Mouse (Mus musculus) myocyte (in vitro differentiated cells): Measurements from ENCODE around the gene Mtch2. TPM values are rescaled to one million over a fixed set of nuclear protein-coding genes. Genes with fewer than 3 reads are reported as not detected.

Experiments used
- H3K27me3 ChIP-seq: one replicate; pipeline ENCODE4 v1.6.1; 2011; ENCODE audit not compliant: control insufficient read depth, insufficient read depth, insufficient read length
- H3K36me3 ChIP-seq: one replicate; pipeline ENCODE4 v1.6.1; 2011; ENCODE audit not compliant: control insufficient read depth, insufficient read depth
- H3K4me2 ChIP-seq: one replicate; pipeline ENCODE4 v1.6.1; 2011; ENCODE audit warnings: low read depth, control low read depth
- H3K4me3 ChIP-seq: one replicate; pipeline ENCODE4 v1.5.1; 2011; ENCODE audit warnings: mild to moderate bottlenecking, control low read depth, moderate library complexity
- H3K79me2 ChIP-seq: one replicate; pipeline ENCODE4 v1.6.1; 2011; ENCODE audit not compliant: control insufficient read depth, insufficient read depth
- H3ac ChIP-seq: one replicate; pipeline ENCODE4 v1.6.1; 2011; ENCODE audit not compliant: control insufficient read depth, insufficient read length
- CEBPB ChIP-seq: IDR thresholded peaks from 2 replicates; pipeline ENCODE4 v1.6.1; 2011; ENCODE audit warnings: mild to moderate bottlenecking, moderate library complexity; ENCODE audit not compliant: poor library complexity, insufficient read depth, severe bottlenecking
- E2F4 ChIP-seq: IDR thresholded peaks from one replicate; pipeline ENCODE4 v1.6.1; 2011; ENCODE audit warnings: mild to moderate bottlenecking, control low read depth, moderate library complexity; ENCODE audit not compliant: insufficient read depth
- MAX ChIP-seq: IDR thresholded peaks from one replicate; pipeline ENCODE4 v1.6.1; 2011; ENCODE audit warnings: low read depth, mild to moderate bottlenecking, control low read depth
- MYOD1 ChIP-seq, 3 experiments: IDR thresholded peaks; one replicate each; pipeline ENCODE4 v1.6.1; 2011; ENCODE audit warnings: control low read depth in 2 of 3, low read depth in 2 of 3, mild to moderate bottlenecking in 2 of 3, moderate library complexity in 1 of 3; ENCODE audit not compliant: insufficient read length in 2 of 3, control insufficient read depth in 1 of 3
- MYOG ChIP-seq, 3 experiments: IDR thresholded peaks; one replicate each; pipeline ENCODE4 v1.6.1; 2011; ENCODE audit warnings: control low read depth in 2 of 3, low read depth in 2 of 3, mild to moderate bottlenecking in 2 of 3; ENCODE audit not compliant: insufficient read length in 2 of 3, control insufficient read depth in 1 of 3, insufficient read depth in 1 of 3
- POLR2A ChIP-seq: IDR thresholded peaks from one replicate; pipeline ENCODE4 v1.6.1; 2011; ENCODE audit warnings: low read depth, mild to moderate bottlenecking, control low read depth, moderate library complexity; ENCODE audit not compliant: insufficient read length
- POLR2AphosphoS2 ChIP-seq: IDR thresholded peaks from one replicate; pipeline ENCODE4 v1.6.1; 2011; ENCODE audit warnings: low read depth, control low read depth; ENCODE audit not compliant: insufficient read length
- REST ChIP-seq: IDR thresholded peaks from one replicate; pipeline ENCODE4 v1.6.1; 2011; ENCODE audit warnings: mild to moderate bottlenecking, control low read depth, moderate library complexity; ENCODE audit not compliant: insufficient read depth, insufficient read length
- SRF ChIP-seq: IDR thresholded peaks from one replicate; pipeline ENCODE4 v1.6.1; 2011; ENCODE audit warnings: low read depth; ENCODE audit not compliant: control insufficient read depth, insufficient read length
- TCF12 ChIP-seq: IDR thresholded peaks from one replicate; pipeline ENCODE4 v1.6.1; 2011; ENCODE audit warnings: mild to moderate bottlenecking, control low read depth; ENCODE audit not compliant: poor library complexity, insufficient read depth, severe bottlenecking
- TCF3 ChIP-seq: IDR thresholded peaks from one replicate; pipeline ENCODE4 v1.6.1; 2011; ENCODE audit warnings: low read depth, control low read depth; ENCODE audit not compliant: insufficient read length
- USF1 ChIP-seq: IDR thresholded peaks from one replicate; pipeline ENCODE4 v1.6.1; 2011; ENCODE audit warnings: low read depth, mild to moderate bottlenecking, control low read depth, moderate library complexity
- polyA plus RNA-seq: library from polyadenylated mRNA; unstranded; fragments of >200 nt; fragmentation: generic; extraction: Trizol; gene quantifications from one replicate; pipeline ENCODE4 v1.2.1, GENCODE M21; 2012; ENCODE audit warnings: missing spikeins

The Mtch2 gene
- polyA plus RNA-seq, 1 experiment: 170 TPM

DNA sequence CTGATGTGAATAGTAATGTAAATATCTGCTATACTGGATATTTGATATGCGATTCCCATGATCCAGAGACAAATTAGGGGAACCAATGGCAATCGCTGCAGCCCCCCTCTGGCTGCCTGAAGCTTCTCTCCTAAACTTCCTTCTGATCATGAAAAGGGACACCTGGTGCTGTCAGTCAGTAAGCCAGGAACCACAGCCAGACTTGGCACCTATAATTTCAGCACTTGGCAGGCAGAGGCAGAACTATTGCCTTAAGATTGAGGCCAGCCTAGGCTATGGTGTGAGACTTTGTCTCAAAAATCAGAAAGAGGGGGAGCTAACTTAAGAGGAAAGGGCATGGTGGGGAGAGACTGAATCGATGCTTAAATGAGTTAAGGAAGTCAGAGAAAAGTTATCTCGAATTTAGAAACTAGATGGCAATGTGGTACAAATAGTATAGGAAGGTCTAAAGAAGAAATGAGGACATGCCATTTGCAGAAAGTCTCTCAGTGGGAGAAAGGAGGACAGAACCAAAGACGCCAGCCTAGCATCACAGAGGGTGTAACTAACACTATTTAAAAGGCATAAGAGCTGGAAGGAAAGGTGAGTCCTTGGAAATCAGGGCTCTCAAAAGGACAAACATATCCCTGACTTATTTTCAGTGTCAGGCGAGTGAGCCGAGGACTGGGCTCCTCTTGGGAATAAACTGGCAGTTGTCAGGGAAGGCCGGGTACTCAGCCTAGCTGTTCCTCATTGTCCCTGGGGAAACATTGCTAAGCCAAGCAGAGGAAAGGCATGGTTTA lies 24.4 kb downstream of the Mtch2 start:
- Histone ChIP-seq H3K4me2 (peak overlapping the region; percentile 73), H3K79me2 (no peaks in the 10 kb centered on the region), H3K4me3 (no peak overlapping the region), H3ac (no peak overlapping the region), H3K36me3 (peaks cover 7% of the 10 kb centered on the region), H3K27me3 (no peaks in the 10 kb centered on the region)
- no peak for TF ChIP-seq CEBPB
- TF ChIP-seq TCF3: peak; percentile 61
- TF ChIP-seq POLR2AphosphoS2: no peak
- no peak for TF ChIP-seq SRF
- TF ChIP-seq MYOD1 (IDR thresholded peaks at IDR 0.05; ENCODE audit: control insufficient read depth in 1 of 3, insufficient read length in 2 of 3, low read depth in 2 of 3): peak; percentile 96 to 100 (median 100)
- TF ChIP-seq USF1: no peak
- no peak for TF ChIP-seq REST
- no peak for TF ChIP-seq MAX
- no peak for TF ChIP-seq E2F4
- peak; percentile 95 for TF ChIP-seq TCF12
- no peak for TF ChIP-seq POLR2A
- TF ChIP-seq MYOG (IDR thresholded peaks at IDR 0.05; ENCODE audit: control insufficient read depth in 1 of 3, insufficient read depth in 1 of 3, insufficient read length in 2 of 3, low read depth in 2 of 3): peak in 1 of 3 experiments; percentile 55

- TF ChIP-seq REST (no peak), TCF3 (no peak), USF1 (no peak), POLR2A (no peak), MYOG (IDR thresholded peaks at IDR 0.05; ENCODE audit: control insufficient read depth in 1 of 3, insufficient read depth in 1 of 3, insufficient read length in 2 of 3, low read depth in 2 of 3) (no peak), CEBPB (no peak), MYOD1 (IDR thresholded peaks at IDR 0.05; ENCODE audit: control insufficient read depth in 1 of 3, insufficient read length in 2 of 3, low read depth in 2 of 3) (no peak), TCF12 (no peak), POLR2AphosphoS2 (no peak), SRF (no peak), E2F4 (no peak), MAX (no peak)
- H3K79me2 ChIP-seq: no peaks in the 10 kb centered on the region
- H3ac ChIP-seq: no peak overlapping the region
- H3K27me3 ChIP-seq: no peaks in the 10 kb centered on the region
- H3K36me3 ChIP-seq: no peaks in the 10 kb centered on the region
- no peak overlapping the region for H3K4me2 ChIP-seq
- H3K4me3 ChIP-seq: no peak overlapping the region
These were observed 27.1 kb downstream of the Mtch2 start for GRCm38 (mm10) chr2:90874025-90874424.

- TF ChIP-seq POLR2A (no peak), USF1 (no peak), REST (no peak), POLR2AphosphoS2 (no peak), CEBPB (no peak)
- Histone ChIP-seq H3K36me3 (no peaks in the 10 kb centered on the region), H3K27me3 (no peaks in the 10 kb centered on the region), H3K4me2 (no peak overlapping the region), H3ac (no peak overlapping the region), H3K4me3 (no peak overlapping the region), H3K79me2 (no peaks in the 10 kb centered on the region)
These were observed 28.3 kb downstream of the Mtch2 start for GRCm38 (mm10) chr2:90875239-90875638.

DNA sequence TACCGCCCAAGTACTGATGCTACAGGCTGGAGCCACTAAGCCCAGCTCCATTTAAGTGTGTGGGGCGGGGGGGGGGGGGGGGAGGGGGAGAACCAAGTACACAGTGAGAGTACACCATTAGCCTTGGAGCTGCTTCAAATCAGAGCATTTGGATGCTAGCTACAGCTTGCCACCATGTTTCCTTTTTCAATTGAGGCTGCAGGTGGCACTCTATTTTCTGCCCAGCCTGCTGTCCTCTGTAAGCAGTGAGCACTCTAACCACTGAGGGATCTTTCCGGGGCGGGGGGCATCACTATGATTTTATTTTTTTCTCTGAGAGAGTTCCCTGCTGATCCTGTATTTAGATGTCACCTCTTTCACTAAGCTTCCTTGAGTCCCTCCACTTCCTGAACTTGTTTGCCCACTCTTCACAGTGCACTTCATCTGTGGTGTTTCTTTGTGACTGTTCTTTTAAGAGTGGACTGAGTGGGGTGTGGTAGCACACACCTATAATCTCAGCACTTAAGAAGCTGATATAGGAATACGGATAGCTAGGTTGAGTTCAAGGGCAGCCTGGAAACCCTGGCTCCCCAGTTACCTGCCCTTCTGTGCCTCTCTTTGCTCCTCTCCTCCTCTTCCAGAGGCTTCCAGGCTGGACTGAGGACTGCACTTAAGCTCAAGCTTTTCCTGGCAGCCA lies 30.8 kb downstream of the Mtch2 start:
- Histone ChIP-seq H3K4me3 (no peak overlapping the region), H3K79me2 (no peaks in the 10 kb centered on the region), H3K27me3 (no peaks in the 10 kb centered on the region), H3K36me3 (no peaks in the 10 kb centered on the region), H3ac (no peak overlapping the region), H3K4me2 (no peak overlapping the region)
- no peak for TF ChIP-seq TCF12
- no peak for TF ChIP-seq REST
- TF ChIP-seq USF1: no peak
- no peak for TF ChIP-seq SRF
- no peak for TF ChIP-seq CEBPB

DNA sequence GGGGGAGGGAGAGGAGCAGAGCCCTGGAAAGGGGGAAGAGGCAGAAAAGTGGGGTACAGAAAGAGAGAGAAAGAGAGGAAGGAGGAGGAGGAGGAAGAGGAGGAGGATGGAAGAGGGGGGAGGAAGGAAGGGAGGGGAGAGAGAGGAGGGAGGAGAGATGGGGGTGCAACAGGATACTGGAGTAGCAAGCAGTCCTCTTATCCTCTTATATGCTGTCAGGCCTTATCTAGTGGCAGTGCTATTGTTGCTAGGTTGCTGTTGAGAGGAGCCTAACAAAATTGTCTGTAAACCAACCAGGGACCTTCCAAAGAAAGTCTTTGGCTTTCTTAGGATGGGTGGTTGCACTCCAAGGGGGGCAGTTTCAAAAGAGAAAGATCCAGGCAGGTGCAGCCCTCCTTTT lies 32.5 kb downstream of the Mtch2 start:
- TF ChIP-seq E2F4: no peak
- TF ChIP-seq SRF: no peak
- TF ChIP-seq POLR2A: no peak
- no peak for TF ChIP-seq MYOD1 (IDR thresholded peaks at IDR 0.05; ENCODE audit: control insufficient read depth in 1 of 3, insufficient read length in 2 of 3, low read depth in 2 of 3)
- TF ChIP-seq POLR2AphosphoS2: no peak
- TF ChIP-seq REST: no peak
- no peak for TF ChIP-seq MYOG (IDR thresholded peaks at IDR 0.05; ENCODE audit: control insufficient read depth in 1 of 3, insufficient read depth in 1 of 3, insufficient read length in 2 of 3, low read depth in 2 of 3)
- TF ChIP-seq TCF3: no peak
- no peak for TF ChIP-seq USF1
- TF ChIP-seq MAX: no peak
- TF ChIP-seq CEBPB: no peak
- no peak for TF ChIP-seq TCF12

More for the DNA sequence above, 32.5 kb downstream of the Mtch2 start:
- H3K36me3 ChIP-seq: no peaks in the 10 kb centered on the region
- no peaks in the 10 kb centered on the region for H3K79me2 ChIP-seq
- H3ac ChIP-seq: no peak overlapping the region
- H3K4me3 ChIP-seq: no peak overlapping the region
- H3K27me3 ChIP-seq: peaks cover 4% of the 10 kb centered on the region
- H3K4me2 ChIP-seq: no peak overlapping the region
